Mouse (Mus musculus): ENCODE results near the gene Olfr1438-ps1. TPM values are rescaled to one million over a fixed set of nuclear protein-coding genes. Genes with fewer than 3 reads are reported as not detected.
"Not testable (repeated sequence)": the region's sequence is repeated elsewhere in the genome, so short reads cannot be mapped to it uniquely, and the experiment has no call there.

Gene Olfr1438-ps1
- not detected in 2 replicates for polyA plus RNA-seq (2015; fragmentation: Nextera tagmentation; extraction: Ambion mirVana)

- 85% methylated on average over 3 of the region's 3 CpGs for WGBS
- Histone ChIP-seq H3K4me2 (no peak within 1 kb of the TSS), H3K36me3 (no peaks in the 10 kb centered on the region), H3K9me3 (no peaks in the 10 kb centered on the region), H3K4me1 (replicated peaks) (no peaks in the 10 kb centered on the region), H3K4me3 (no peak within 1 kb of the TSS), H3K9ac (no peak within 1 kb of the TSS), H3K27me3 (no peaks in the 10 kb centered on the region), H3K27ac (replicated peaks) (no peak within 1 kb of the TSS)
- ATAC-seq (ENCODE audit: low read depth) = no peak
These were observed at the start of gene Olfr1438-ps1 for GRCm38 (mm10) chr19:12335810-12336209. Olfr1438-ps1 (minus strand) TSS chr19:12335910.

- WGBS = 66% methylated on average over 2 of the region's 2 CpGs
- H3K36me3 ChIP-seq = no peaks in the 10 kb centered on the region
- H3K4me3 ChIP-seq = no peak overlapping the region
- H3K27ac ChIP-seq (replicated peaks) = no peak overlapping the region
- H3K9ac ChIP-seq = no peak overlapping the region
- no peaks in the 10 kb centered on the region for H3K4me1 ChIP-seq (replicated peaks)
- H3K4me2 ChIP-seq = no peak overlapping the region
- ATAC-seq (ENCODE audit: low read depth) = no peak
- no peaks in the 10 kb centered on the region for H3K27me3 ChIP-seq
- H3K9me3 ChIP-seq = no peaks in the 10 kb centered on the region
These were observed 38.8 kb upstream of the Olfr1438-ps1 start for GRCm38 (mm10) chr19:12374465-12375025.

GRCm38 (mm10) chr19:12373004-12373403 lies 37.3 kb upstream of the Olfr1438-ps1 start:
- ATAC-seq (ENCODE audit: low read depth) = no peak
- Histone ChIP-seq H3K27ac (replicated peaks) (no peak overlapping the region), H3K27me3 (no peaks in the 10 kb centered on the region), H3K4me2 (no peak overlapping the region), H3K4me3 (no peak overlapping the region), H3K4me1 (replicated peaks) (no peaks in the 10 kb centered on the region), H3K36me3 (no peaks in the 10 kb centered on the region), H3K9me3 (no peaks in the 10 kb centered on the region), H3K9ac (no peak overlapping the region)
- 84% methylated on average over 3 of the region's 3 CpGs for WGBS

GRCm38 (mm10) chr19:12325001-12325400 lies 10.7 kb downstream of the Olfr1438-ps1 start, which contains the start of gene Olfr1437:
Olfr1437 (minus strand) TSS chr19:12325101.
- 67% methylated on average over 2 of the region's 2 CpGs for WGBS
- no peak within 1 kb of the TSS for H3K9ac ChIP-seq
- no peaks in the 10 kb centered on the region for H3K36me3 ChIP-seq

DNA sequence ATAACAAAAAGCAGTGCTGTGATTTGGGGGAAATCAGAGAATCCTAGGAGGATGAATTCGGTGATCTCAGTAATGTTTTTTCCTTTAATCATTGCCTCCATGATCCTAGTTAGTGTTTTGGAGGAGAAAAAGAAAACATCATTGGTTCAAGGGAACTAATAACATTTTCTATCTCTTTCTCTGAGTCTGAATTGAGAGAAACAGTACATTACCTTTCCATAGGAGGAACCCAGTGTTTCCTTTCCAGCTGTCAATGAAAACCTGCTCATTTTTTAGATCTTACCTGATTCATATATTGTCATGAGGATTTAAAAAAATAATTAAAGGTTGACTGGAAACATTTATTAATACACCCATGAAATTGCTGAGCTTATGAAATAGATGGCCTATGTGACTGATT lies 36.7 kb downstream of the Olfr1438-ps1 start, which contains the start of gene Olfr1436:
Gene Olfr1436 (minus strand): TSS at position 101 of the 400 bp plus-strand sequence.
- WGBS = 91% methylated on average over 1 of the region's 1 CpGs

More at GRCm38 (mm10) chr19:12325001-12325400, 10.7 kb downstream of the Olfr1438-ps1 start, which contains the start of gene Olfr1437:
- Histone ChIP-seq H3K4me2 (no peak within 1 kb of the TSS), H3K27ac (replicated peaks) (no peak within 1 kb of the TSS), H3K4me1 (replicated peaks) (no peaks in the 10 kb centered on the region), H3K4me3 (no peak within 1 kb of the TSS), H3K9me3 (no peaks in the 10 kb centered on the region), H3K27me3 (no peaks in the 10 kb centered on the region)
- ATAC-seq (ENCODE audit: low read depth) = no peak

GRCm38 (mm10) chr19:12292979-12293378 lies 42.7 kb downstream of the Olfr1438-ps1 start:
- no peak for ATAC-seq (ENCODE audit: low read depth)
- no peaks in the 10 kb centered on the region for H3K4me1 ChIP-seq (replicated peaks)
- no peak overlapping the region for H3K4me3 ChIP-seq
- H3K27ac ChIP-seq (replicated peaks) = no peak overlapping the region
- no peaks in the 10 kb centered on the region for H3K27me3 ChIP-seq
- no peak overlapping the region for H3K9ac ChIP-seq
- H3K4me2 ChIP-seq = no peak overlapping the region
- H3K9me3 ChIP-seq = no peaks in the 10 kb centered on the region
- H3K36me3 ChIP-seq = no peaks in the 10 kb centered on the region

More for the DNA sequence above, 36.7 kb downstream of the Olfr1438-ps1 start, which contains the start of gene Olfr1436:
- H3K4me3 ChIP-seq; ATAC-seq (ENCODE audit: low read depth); H3K9ac ChIP-seq; H3K36me3 ChIP-seq; H3K27ac ChIP-seq (replicated peaks); H3K4me1 ChIP-seq (replicated peaks); H3K4me2 ChIP-seq; H3K9me3 ChIP-seq; H3K27me3 ChIP-seq: not testable (repeated sequence)

GRCm38 (mm10) chr19:12279554-12279953 lies 56.2 kb downstream of the Olfr1438-ps1 start, which contains the start of gene Olfr1434:
Olfr1434 (plus strand) TSS chr19:12279854.
- no peak for ATAC-seq (ENCODE audit: low read depth)
- Histone ChIP-seq H3K9me3 (no peaks in the 10 kb centered on the region), H3K36me3 (no peaks in the 10 kb centered on the region), H3K4me1 (replicated peaks) (no peaks in the 10 kb centered on the region), H3K4me3 (no peak within 1 kb of the TSS), H3K4me2 (no peak within 1 kb of the TSS), H3K27ac (replicated peaks) (no peak within 1 kb of the TSS), H3K27me3 (no peaks in the 10 kb centered on the region), H3K9ac (no peak within 1 kb of the TSS)
- WGBS = 82% methylated on average over 2 of the region's 2 CpGs

Other genes with a start within 250 kb of the Olfr1438-ps1 start
- not detected in 2 replicates for gene Olfr1426, start 243.9 kb downstream of the Olfr1438-ps1 start, polyA plus RNA-seq (2015; fragmentation: Nextera tagmentation; extraction: Ambion mirVana)
- gene Olfr1427, start 232.6 kb downstream of the Olfr1438-ps1 start, polyA plus RNA-seq (2015; fragmentation: Nextera tagmentation; extraction: Ambion mirVana) = not detected in 2 replicates
- gene Olfr1428, start 220.0 kb downstream of the Olfr1438-ps1 start, polyA plus RNA-seq (2015; fragmentation: Nextera tagmentation; extraction: Ambion mirVana) = not detected in 2 replicates
- gene Olfr76, start 212.7 kb downstream of the Olfr1438-ps1 start, polyA plus RNA-seq (2015; fragmentation: Nextera tagmentation; extraction: Ambion mirVana) = not detected in 2 replicates
- not detected in 2 replicates for gene Olfr1555-ps1, start 165.8 kb downstream of the Olfr1438-ps1 start, polyA plus RNA-seq (2015; fragmentation: Nextera tagmentation; extraction: Ambion mirVana)
- gene Olfr1431, start 135.3 kb downstream of the Olfr1438-ps1 start, polyA plus RNA-seq (2015; fragmentation: Nextera tagmentation; extraction: Ambion mirVana) = not detected in 2 replicates
- not detected in 2 replicates for gene Olfr1432, start 103.3 kb downstream of the Olfr1438-ps1 start, polyA plus RNA-seq (2015; fragmentation: Nextera tagmentation; extraction: Ambion mirVana)
- gene Olfr262, start 94.3 kb downstream of the Olfr1438-ps1 start, polyA plus RNA-seq (2015; fragmentation: Nextera tagmentation; extraction: Ambion mirVana) = not detected in 2 replicates
- gene Olfr235, start 74.9 kb downstream of the Olfr1438-ps1 start, polyA plus RNA-seq (2015; fragmentation: Nextera tagmentation; extraction: Ambion mirVana) = not detected in 2 replicates
- gene Olfr1434, start 56.1 kb downstream of the Olfr1438-ps1 start, polyA plus RNA-seq (2015; fragmentation: Nextera tagmentation; extraction: Ambion mirVana) = not detected in 2 replicates
- gene Olfr1436, start 36.8 kb downstream of the Olfr1438-ps1 start, polyA plus RNA-seq (2015; fragmentation: Nextera tagmentation; extraction: Ambion mirVana) = not detected in 2 replicates
- not detected in 2 replicates for gene Olfr1437, start 10.8 kb downstream of the Olfr1438-ps1 start, polyA plus RNA-seq (2015; fragmentation: Nextera tagmentation; extraction: Ambion mirVana)
- gene Olfr1440, start 51.4 kb upstream of the Olfr1438-ps1 start, polyA plus RNA-seq (2015; fragmentation: Nextera tagmentation; extraction: Ambion mirVana) = not detected in 2 replicates
- gene Olfr1441, start 81.5 kb upstream of the Olfr1438-ps1 start, polyA plus RNA-seq (2015; fragmentation: Nextera tagmentation; extraction: Ambion mirVana) = not detected in 2 replicates
- 0.08 TPM in 1 of 2 replicates, not detected in the other for gene Pfpl, start 92.0 kb upstream of the Olfr1438-ps1 start, polyA plus RNA-seq (2015; fragmentation: Nextera tagmentation; extraction: Ambion mirVana)
- 0.54 and 0.89 TPM in 2 replicates for gene Mpeg1, start 124.9 kb upstream of the Olfr1438-ps1 start, polyA plus RNA-seq (2015; fragmentation: Nextera tagmentation; extraction: Ambion mirVana)
- gene Dtx4, start 165.5 kb upstream of the Olfr1438-ps1 start, polyA plus RNA-seq (2015; fragmentation: Nextera tagmentation; extraction: Ambion mirVana) = 34.2 and 35.5 TPM in 2 replicates
- gene Fam111a, start 209.8 kb upstream of the Olfr1438-ps1 start, polyA plus RNA-seq (2015; fragmentation: Nextera tagmentation; extraction: Ambion mirVana) = 7.9 and 8.0 TPM in 2 replicates